Mouse (Mus musculus) layer of hippocampus, postnatal 36 days (tissue): Measurements from ENCODE around the gene Pitpnc1. TPM values are rescaled to one million over a fixed set of nuclear protein-coding genes. Genes with fewer than 3 reads are reported as not detected.
A peak's percentile ranks its signal among the peaks of the same experiment; 100 is the strongest.
"Not testable (repeated sequence)": the region's sequence is repeated elsewhere in the genome, so short reads cannot be mapped to it uniquely, and the experiment has no call there.

ENCODE experiments used
- DNase-seq, 2 experiments: peaks; one replicate each; pipeline ENCODE4 v3.0.0; 2022
- total RNA-seq, 2 experiments: library from RNA; stranded (reverse); gene quantifications; 2 replicates each; pipeline ENCODE4 v1.2.3; 2021

Gene Pitpnc1
- total RNA-seq = 10 to 100 TPM; 48.9 to 53.6 TPM

DNA sequence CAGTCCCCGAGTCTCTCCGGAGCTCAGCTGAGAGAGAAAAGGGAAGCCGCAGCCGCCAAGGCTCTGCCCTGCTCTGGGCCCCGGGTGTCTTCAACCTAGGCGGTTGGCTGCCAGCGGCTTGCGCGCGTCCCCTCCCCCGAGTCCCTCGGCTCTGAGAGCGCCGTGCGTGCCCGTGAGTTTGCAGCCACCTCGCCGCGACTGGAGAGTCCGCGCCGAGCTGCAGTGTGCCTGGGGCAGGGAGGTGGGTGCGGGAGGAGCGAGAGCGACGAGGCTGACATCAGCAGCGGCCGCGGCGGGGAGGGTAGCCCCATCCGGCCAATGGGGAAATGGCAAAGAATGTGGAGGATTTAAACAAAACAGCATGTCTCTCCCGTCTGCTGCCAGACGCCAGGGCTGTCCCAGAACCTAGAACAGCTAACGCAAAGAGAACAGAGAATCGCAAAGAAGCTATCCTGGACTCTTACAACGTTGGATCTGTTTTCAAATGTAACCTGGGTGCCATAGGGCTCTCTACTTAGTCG, at the start of gene Pitpnc1:
Pitpnc1 (minus strand) TSS at position 179 of the 521 bp plus-strand sequence.
- DNase-seq = peak; percentile 87

DNA sequence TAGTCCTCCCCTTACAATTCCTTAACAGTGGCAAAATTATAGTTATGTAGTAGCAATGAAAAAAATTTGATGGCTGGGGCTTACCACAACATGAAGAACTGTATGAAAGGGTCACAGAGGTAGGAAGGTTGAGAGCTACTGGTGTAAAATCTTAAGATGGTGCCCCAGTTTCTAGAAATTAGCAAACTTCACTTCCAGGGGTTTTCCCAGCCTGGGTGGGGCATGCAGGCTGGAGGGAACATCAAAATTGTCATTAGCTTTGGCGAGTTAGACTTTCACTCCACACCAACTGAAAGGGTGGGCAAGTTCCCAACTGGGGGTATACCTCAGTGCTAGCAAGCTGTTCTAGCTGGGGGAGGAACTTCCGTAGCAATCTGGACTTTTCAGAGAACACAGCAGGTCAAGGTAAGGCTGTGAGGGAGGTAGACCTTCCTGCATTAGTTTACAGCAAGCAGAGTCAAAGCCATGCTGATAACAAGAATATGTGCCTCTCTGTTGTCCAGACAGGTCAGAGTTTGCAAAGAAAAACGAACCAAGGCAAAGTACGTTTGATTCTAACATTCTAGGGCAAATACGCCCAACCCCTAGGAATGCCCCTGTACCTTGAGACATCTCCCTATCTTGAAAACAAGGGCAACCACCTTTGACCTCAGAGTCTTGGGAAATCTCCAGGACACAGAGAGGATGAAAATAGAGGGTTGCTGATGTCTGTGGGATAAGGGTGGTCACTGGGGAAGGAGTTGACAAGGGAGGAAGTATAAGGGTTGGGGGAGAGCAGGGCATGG, 48.3 kb upstream of the Pitpnc1 start:
- no peak for DNase-seq

DNA sequence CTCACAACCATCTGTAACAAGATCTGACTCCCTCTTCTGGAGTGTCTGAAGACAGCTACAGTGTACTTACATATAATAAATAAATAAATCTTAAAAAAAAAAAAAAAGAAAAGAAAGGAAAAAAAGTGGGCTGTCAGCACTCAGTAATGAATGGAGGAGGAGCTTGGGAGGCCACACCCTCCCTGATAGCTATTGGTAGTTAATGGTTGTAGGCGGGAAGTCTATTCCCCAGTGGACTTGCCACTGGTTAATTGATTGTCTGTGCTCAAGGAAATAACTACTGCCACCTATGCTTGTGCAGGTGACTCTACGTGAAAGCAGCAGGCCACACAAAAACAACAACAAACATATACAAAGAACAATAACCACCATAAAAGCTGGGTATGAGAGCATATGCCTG, 45.9 kb upstream of the Pitpnc1 start:
- no peak for DNase-seq

DNA sequence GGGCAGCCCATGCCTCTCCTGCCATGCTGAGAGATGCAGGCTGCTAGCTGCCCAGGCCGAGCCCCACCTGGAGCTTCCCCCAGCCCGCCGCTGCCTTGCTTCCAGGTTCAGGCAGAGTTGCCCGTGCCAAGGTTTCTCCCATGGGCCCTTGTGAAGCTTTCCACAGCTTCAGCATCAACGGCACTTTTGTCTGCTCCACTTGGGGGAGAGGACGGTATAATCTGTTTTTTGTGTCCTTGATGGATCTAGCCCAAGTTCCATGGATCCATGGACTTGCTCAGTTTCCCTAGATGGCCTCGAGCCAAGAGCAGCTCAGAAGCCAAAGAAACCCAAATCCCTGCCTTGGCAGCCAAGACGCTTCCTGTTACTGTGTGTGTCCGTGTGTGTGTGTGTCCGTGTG, 42.5 kb upstream of the Pitpnc1 start:
- DNase-seq = no peak

DNA sequence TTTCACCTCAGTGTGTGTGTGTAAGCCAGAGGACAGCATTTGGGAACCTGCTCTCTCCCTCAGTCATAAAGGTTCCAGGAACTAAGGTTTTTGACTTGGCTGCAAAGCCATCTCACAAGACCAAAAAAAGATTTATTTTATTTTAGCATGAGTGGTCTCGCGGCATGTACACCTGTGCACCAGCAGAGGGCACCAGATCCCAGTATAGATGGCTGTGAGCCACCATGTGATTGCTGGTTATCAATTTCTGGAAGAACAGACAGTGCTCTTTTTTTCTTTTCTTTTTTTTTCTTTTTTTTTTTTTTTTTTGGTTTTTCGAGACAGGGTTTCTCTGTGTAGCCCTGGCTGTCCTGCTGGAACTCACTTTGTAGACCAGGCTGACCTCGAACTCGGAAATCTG, 41.5 kb upstream of the Pitpnc1 start:
- peak; percentile 22 to 49 for DNase-seq

DNA sequence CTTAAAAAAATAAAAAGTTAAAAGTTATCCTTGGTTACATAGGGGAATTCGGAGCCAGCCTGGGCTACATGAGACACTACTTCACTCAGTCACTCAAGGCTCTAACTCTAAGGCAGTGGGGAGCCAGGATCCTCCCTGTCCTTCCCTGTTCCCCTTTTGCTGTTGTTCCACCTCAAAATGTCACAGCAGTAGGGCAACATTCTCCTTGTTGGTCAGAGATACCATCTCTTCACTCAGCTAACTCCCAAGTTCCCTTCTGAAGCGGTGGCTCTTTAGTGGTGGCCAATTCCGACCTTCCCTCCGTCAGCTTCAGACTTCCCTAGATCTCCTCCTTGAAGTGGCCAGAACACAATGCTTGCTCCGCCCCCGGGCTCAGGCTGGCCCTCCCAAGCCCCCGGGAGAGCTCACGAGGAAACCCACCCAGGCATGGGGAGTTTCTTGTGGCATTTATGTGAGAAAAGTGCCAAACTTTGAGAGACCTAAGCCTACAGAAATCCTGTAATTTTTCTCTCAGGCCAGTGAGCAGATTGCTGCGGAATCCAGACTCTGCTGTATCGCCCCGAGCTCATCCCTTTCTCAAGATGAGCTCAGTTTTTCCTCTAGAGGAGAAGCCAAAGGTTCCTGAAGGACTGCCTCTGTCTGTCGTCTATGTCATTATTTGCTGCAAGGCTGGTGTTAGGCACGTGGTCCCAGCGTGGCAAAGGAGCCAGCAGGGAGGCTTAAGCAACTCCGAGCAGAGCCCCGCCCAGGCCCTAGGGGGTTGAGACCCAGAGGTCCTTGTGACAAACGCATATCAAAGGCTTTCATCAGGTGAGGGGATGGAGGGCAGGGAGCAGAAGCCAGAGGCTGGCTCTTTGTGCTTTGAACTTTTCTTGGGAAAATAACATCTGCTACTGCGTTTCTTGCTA, 40.1 kb upstream of the Pitpnc1 start:
- no peak for DNase-seq

DNA sequence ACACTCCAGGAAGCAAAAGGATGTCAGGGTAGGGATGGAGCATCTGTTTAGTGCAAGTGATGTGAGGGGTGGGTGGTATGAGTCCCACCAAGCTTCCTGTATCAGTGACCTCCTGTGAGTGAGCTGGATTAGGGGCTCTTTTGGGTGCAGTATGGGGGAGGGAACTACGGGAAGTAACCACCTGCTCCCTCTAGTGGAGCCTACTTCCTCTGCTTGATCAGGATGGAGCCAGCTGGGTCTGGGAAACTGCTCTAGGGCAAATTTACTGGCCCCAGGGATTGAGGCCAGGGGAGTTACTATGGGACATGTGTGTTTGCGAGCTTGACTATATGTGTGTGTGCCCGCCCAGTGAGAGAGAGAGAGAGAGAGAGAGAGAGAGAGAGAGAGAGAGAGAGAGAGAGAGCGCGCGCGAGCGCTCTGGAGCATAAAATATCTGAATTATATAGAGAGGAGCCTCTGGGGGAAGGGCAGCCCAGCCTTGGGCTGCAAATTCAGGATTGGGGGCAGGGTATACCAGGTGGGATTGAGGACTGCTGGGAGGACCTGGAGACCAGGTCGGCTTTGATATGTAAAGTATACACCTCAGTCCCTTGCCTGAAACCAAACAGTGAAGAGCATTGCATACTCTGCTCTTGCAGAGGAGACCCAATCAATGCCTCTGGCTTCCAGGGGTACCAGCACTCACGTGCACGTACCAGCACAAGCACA, 39.3 kb upstream of the Pitpnc1 start:
- no peak for DNase-seq

DNA sequence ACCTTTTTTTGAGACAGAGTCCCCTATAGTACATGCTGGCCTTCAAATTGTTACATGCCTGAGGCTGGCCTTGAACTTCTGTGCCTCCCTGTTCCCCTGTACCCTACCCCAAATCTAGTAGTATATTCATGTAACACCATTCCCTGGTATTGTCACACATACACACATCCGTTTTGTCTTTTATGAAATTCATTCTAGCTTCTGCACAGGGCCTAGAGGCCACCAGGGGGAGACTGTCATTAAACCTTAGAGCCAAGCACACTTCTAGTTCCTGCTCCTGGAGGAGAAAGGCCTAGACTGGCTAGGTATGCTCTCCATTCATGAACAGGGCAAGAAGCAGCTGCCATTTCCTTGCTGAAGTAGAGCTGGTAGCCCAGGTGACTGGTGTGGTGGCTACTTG, 35.8 kb upstream of the Pitpnc1 start:
- no peak for DNase-seq

DNA sequence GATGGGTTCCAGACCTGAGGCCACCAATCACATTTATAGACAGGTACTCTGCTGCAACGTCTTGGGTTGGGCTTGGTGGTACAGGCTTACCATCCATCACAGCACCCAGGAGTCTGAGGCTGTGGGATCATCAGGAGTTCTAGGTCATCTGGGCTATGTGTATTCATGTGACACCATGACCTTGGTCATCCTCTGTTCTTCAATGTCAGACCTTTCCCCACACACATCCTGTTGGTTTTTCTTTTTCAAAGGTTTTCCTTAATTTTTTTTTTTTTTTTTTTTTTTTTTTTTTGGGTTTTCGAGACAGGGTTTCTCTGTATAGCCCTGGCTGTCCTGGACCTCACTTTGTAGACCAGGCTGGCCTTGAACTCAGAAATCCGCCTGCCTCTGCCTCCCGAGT, 33.9 kb upstream of the Pitpnc1 start:
- not testable (repeated sequence) for DNase-seq

DNA sequence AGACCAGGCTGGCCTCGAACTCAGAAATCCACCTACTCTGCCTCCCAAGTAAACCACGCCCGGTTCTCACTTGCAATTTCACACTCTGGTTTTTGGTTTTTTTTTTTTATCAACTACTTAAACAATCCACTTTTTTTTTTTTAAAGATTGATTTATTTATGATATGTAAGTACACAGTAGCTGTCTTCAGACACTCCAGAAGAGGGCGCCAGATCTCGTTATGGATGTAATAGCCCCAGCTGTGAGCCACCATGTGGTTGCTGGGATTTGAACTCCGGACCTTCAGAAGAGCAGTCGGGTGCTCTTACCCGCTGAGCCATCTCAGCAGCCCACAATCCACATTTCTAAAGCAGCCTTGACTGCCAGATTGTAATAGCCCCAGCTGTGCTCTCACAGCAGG, 32.3 kb upstream of the Pitpnc1 start:
- DNase-seq = no peak

DNA sequence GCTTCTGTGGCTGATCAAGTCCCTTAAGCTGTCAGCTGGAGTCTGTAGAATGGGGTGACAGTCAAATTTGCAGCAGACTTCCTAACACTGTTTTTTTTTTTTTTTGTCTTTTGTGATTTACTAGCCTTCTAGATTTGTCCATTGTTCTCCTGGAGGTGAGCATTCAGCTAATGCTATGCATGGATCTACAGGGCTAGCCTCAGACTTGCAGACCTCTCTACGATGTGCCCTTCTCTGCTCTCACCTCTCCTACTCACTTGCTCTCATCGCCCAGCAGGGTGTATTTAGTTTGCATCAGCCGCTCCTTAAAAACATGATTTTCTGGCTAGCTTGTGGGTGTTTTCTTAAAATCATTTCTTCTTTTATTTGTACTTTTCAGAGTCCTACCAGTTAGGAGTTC, 13.8 kb upstream of the Pitpnc1 start:
- no peak for DNase-seq

DNA sequence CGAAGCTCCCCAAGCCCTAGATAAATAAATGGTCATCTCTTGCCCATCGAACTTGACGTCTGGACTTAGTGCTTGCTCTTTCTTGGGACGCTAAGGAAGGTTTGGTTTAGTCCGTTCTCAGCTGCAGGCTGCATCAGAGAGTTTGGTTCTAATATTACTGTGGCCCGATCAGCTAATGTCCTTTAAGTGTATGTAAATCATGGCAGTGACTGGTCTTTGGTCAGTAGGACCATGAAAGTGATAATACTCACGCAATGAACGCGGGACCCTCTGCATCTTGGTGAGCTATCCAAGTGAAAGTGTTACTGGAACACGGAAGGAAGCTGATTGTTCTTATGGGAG, 9.3 kb upstream of the Pitpnc1 start:
- DNase-seq = no peak

DNA sequence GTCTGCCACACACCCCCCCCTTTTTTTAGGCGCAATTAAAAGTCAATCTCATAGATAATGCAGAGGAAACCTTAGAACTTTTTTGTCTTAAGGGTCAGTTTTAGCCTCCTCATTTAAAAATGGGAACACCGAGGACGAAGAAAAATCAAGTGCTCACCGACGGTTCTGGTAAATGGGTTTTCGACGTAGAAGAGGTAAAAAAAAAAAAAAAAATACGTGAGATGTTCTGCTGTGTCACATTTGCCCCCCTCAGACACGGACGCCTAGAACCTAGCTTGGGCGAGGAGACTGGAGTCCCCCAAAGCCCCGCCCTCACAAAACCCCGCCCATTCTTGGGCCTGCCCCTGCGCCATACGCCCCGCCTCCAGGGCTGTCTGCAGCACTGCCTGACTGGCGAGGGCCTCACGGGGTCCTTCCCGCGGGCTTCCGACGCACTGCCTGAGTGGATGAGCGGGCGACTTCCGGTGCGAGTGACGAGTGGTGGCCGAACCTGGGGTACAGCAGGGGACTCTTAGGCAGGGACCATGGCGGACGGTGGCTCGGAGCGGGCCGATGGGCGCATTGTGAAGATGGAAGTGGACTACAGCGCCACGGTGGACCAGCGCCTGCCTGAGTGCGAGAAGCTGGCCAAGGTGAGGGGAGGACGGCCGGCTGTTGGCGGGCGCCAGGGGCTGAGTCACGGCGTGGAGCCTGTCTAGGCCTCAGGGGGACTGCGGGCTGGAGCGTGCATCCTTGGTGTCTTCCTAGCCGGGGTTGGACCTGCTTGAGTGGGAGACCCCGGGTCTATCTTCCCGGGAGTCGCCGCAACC, 8.8 kb upstream of the Pitpnc1 start, which contains the start of gene Psmd12:
Psmd12 (plus strand) TSS at position 432 of the 809 bp plus-strand sequence.
- peak; percentile 92 to 95 for DNase-seq

DNA sequence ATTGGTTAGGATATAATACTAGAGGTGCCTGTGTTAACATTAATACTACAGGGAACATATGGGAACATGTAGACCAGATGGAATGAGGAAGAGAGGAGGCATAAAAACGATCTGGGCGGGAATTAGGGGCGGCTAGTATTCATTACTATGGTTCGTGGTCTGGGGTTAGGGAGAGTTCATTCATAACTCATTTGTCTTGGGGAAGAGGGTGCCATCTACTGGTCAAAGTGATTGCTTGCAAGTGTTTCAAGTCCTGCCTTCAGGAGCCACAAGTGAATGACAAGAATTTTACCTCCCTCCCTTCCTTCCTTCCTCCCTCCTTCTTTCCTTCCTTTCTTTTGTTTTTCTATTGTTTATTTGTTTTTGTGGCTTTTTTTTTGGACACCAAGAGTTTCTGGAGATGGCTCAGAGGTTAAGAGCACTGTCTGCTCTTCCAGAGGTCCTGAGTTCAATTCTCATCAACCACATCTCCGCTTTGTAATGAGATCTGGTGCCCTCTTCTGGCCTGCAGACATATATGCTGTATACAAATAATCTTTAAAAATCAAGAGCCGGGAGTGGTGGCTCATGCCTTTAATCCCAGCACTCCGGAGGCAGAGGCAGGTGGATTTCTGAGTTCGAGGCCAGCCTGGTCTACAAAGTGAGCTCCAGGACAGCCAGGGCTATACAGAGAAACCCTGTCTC, 2.8 kb upstream of the Pitpnc1 start:
- peak in 1 of 2 experiments; percentile 18 for DNase-seq

DNA sequence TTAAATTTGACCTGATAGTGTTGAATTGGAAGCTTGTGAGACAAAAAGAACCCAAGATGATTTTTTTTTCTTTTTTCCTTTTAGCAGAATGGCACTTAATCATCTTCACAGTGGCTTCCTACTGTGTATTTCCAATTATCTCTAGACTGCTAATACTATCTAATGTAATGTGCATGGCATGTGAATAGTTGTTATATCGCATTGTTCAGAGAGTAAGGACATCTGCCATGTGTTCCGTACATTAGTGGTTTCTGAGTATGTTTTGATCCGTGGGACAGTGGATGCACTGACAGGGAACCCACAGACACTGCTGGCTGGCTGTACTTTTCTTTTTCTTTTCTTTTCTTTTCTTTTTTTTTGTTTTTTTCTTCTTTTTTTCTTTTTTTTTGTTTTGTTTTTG, 1.8 kb upstream of the Pitpnc1 start:
- DNase-seq = no peak

DNA sequence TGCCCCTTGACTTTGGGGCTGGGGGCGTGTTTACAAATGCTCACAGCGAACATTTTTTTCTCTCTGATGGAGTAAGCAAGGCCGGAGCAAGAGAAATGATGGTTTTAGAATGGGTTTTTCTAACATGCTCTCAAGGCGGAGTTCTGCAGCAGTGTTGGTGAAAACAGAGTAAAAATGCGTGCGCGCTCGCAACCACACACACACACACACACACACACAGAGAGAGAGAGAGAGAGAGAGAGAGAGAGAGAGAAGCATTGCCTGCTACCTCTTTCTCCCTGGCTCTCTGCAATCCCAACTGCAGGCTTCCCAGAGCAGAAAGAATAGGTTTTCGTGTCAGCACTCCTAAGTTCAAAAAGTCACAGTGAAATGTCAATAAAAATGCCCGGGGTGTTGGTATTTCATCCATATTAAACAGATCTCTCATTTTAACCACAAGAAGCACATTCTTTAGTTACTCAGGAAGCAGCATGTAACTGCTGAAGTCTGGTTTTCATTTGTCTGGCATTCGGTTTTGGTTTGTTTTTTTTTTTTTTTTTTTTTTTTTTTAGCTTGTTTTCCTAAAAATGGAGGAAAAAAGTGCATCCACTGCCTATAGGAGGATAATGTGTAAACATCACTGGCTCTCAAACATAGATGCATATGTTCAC, 697 bp upstream of the Pitpnc1 start:
- no peak for DNase-seq

DNA sequence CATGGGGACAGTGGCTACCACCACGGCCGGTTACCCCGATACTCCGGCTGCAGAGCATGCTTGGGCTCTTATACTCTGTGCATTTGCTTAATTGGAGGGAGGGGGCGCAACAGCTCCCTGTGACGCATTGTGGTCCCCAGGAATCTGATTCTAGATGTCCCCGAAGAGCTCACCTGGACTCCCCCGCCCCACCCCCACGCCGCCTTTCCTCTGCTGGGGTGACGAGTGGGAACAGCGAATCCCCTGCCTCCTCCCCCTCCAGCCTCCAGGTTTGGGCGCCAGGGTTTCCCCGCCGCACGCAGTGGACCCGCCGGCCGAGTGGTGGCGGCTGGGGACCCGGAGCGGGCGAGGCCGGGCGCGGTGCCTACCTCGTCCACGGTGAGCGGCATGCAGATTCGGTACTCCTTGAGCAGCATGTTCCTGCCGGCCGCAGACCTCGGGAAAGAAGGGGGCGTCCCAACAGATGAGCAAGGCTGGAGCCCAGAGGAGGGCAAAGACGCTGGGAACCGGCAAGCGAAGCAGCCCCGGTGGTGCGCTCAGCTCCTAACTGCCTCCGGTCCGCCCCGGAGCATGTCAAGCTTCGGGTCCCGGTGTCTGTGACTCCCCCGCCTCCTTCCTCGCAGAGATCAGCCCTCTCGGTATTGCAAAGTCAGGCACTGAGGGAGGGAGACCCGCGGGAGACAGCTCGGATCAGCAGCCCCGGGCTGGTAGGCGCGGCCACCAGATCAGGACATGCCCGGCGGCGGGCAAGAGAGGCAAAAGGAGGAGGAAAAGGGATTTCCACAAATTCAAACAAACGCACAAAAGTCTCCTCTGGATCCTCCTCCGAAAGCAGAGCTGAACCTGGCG, 752 bp downstream of the Pitpnc1 start:
- DNase-seq = peak; percentile 54 to 65

DNA sequence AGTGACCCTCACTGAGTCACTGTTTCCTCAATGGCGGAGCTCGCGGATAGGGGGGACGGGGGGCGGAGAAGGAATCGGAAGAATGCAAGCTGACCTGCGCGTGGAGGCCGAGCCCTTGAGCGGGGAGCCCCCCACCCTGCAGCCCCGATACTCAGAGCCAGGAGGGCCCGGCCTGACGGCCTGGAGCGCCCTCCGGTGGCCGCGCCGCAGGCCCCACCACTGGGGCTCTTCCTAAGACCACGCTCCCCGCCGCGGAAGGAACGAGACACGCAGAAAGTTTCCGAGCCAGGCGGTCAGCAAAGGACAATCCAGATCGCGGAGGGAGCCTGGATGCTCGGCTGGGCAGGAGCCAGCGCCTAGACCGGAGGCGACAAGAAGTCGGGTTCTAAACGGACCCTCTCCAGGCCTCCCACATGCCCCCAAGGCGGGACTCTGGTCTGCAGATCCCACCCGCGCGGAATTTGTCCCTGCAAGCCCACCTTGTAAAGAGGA, 1.4 kb downstream of the Pitpnc1 start:
- DNase-seq = peak; percentile 76 to 81

DNA sequence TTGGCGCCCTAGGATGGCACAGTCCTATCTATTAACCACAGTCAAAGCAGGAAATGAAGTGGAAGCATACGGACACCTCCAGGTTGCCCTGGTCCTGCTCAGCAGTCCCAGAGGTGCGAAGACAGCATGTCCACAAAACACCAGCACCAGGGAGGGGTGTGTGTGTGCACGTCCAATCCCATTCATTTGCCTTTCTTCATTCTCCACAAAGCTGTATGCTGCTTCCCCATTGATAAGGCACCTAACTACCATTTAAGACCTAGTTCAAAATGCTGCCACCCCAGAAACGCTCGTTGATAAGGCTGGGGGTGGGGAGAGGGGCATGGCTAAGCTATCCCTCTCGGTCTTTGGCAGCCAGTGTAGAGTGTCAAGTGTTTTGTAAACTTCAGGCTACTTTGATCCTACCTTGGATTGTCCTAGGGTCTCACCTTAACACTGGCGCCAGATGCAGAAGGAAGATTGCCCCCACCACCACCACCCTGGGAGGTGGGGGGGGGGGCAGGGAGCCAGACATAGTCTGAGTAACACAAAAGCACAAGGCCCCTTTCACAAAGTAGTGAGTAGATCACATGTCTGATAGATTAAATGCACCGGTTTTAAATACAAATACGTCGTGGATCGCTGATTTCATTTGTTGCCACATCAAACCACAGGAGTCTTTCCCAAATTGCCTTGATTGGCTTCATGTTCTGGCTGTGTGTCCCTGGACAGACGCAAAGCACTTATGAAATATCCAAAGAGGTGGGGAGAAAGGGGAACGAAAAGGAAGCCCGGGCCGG, 2.1 kb downstream of the Pitpnc1 start:
- DNase-seq = peak in 1 of 2 experiments; percentile 4
